Mouse (Mus musculus): ENCODE measurements at regions not wholly inside any gene's neighbourhood (a gene's known extent, or its start where the extent isn't known, plus 50 kb on each side); places are given as distances from the start of the nearest gene placed in this dataset.

- Histone ChIP-seq H3K27me3 (replicated peaks; ENCODE audit: control insufficient read depth, insufficient read depth, low read length) (no peaks in the 10 kb centered on the region), H3K9me3 (ENCODE audit: control insufficient read depth, low read length) (no peaks in the 10 kb centered on the region), H3K4me3 (ENCODE audit: low read depth, low read length) (no peak overlapping the region), H3K4me1 (replicated peaks; ENCODE audit: control insufficient read depth, insufficient read depth, low read length) (no peaks in the 10 kb centered on the region), H3K9ac (ENCODE audit: low read depth, low read length) (no peak overlapping the region), H3K27ac (ENCODE audit: low read depth, low read length) (no peak overlapping the region), H3K36me3 (ENCODE audit: control insufficient read depth, insufficient read depth, low read length) (no peaks in the 10 kb centered on the region), H3K4me2 (no peak overlapping the region)
- no peak for ATAC-seq (replicated peaks; ENCODE audit: low FRiP score)
- WGBS = 86% methylated on average over 14 of the region's 14 CpGs
- DNase-seq (ENCODE audit: low spot score) = no peak
Measured at GRCm38 (mm10) chr1:183504103-183504841, 86.3 kb downstream of the Hhipl2 start.

GRCm38 (mm10) chr1:183507893-183508292 is 89.9 kb downstream of the Hhipl2 start:
- no peaks in the 10 kb centered on the region for H3K4me1 ChIP-seq (replicated peaks; ENCODE audit: control insufficient read depth, insufficient read depth, low read length)
- no peak overlapping the region for H3K9ac ChIP-seq (ENCODE audit: low read depth, low read length)
- no peaks in the 10 kb centered on the region for H3K36me3 ChIP-seq (ENCODE audit: control insufficient read depth, insufficient read depth, low read length)
- H3K4me2 ChIP-seq = no peak overlapping the region
- no peaks in the 10 kb centered on the region for H3K9me3 ChIP-seq (ENCODE audit: control insufficient read depth, low read length)
- ATAC-seq (replicated peaks; ENCODE audit: low FRiP score) (no peak), DNase-seq (ENCODE audit: low spot score) (no peak)
- 89% methylated on average over 2 of the region's 2 CpGs for WGBS
- no peak overlapping the region for H3K4me3 ChIP-seq (ENCODE audit: low read depth, low read length)
- H3K27me3 ChIP-seq (replicated peaks; ENCODE audit: control insufficient read depth, insufficient read depth, low read length) = no peaks in the 10 kb centered on the region
- no peak overlapping the region for H3K27ac ChIP-seq (ENCODE audit: low read depth, low read length)

DNA sequence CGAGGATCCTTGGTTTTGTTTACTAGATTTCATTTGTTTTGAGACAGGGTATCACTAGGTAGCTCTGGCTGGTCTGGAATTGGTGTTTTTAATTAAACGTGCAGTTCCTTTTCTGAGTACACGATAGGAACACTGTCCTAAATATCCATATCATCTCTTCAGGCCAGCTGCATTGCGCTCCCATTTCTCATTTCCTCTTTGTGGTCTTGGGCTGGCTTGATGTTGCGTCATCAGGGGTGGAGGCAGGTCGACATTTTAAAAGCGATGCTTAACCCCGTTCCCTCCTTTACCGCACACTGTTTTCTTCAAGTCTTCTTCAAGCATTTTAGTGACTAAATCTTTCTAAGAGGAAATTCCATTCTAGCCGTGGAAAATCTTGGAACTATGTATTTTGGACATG is 92.7 kb downstream of the Hhipl2 start:
- no peak overlapping the region for H3K9ac ChIP-seq (ENCODE audit: low read depth, low read length)
- H3K4me3 ChIP-seq (ENCODE audit: low read depth, low read length) = no peak overlapping the region
- no peak overlapping the region for H3K4me2 ChIP-seq
- no peaks in the 10 kb centered on the region for H3K27me3 ChIP-seq (replicated peaks; ENCODE audit: control insufficient read depth, insufficient read depth, low read length)
- H3K27ac ChIP-seq (ENCODE audit: low read depth, low read length) = no peak overlapping the region
- H3K4me1 ChIP-seq (replicated peaks; ENCODE audit: control insufficient read depth, insufficient read depth, low read length) = no peaks in the 10 kb centered on the region
- DNase-seq (ENCODE audit: low spot score) = no peak
- H3K36me3 ChIP-seq (ENCODE audit: control insufficient read depth, insufficient read depth, low read length) = no peaks in the 10 kb centered on the region
- no peaks in the 10 kb centered on the region for H3K9me3 ChIP-seq (ENCODE audit: control insufficient read depth, low read length)
- WGBS = 54% methylated on average over 10 of the region's 10 CpGs
- no peak for ATAC-seq (replicated peaks; ENCODE audit: low FRiP score)

DNA sequence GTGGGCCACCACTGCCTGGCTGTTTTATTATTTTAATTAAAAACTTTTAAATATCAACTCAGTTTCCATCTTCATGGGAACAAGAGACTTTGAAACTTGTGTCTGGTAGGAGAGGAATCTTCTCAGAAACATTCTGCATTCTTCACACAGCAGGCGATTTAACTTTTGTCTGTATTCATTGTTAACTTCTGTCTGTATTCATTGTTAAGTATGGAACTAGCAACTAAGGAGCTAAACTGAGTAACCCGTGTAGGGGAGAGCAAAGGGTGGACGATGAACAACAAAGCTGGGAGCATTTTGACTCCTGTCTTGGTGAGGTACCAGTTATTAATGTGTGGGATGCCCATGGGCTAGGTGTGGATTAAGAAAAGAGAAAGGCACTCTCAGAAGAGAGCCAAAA is 95.9 kb downstream of the Hhipl2 start:
- ATAC-seq (replicated peaks; ENCODE audit: low FRiP score) (no peak), DNase-seq (ENCODE audit: low spot score) (no peak)
- Histone ChIP-seq H3K27me3 (replicated peaks; ENCODE audit: control insufficient read depth, insufficient read depth, low read length) (no peaks in the 10 kb centered on the region), H3K4me1 (replicated peaks; ENCODE audit: control insufficient read depth, insufficient read depth, low read length) (no peaks in the 10 kb centered on the region), H3K9me3 (ENCODE audit: control insufficient read depth, low read length) (no peaks in the 10 kb centered on the region), H3K9ac (ENCODE audit: low read depth, low read length) (no peak overlapping the region), H3K4me2 (no peak overlapping the region), H3K36me3 (ENCODE audit: control insufficient read depth, insufficient read depth, low read length) (no peaks in the 10 kb centered on the region), H3K27ac (ENCODE audit: low read depth, low read length) (no peak overlapping the region), H3K4me3 (ENCODE audit: low read depth, low read length) (no peak overlapping the region)
- WGBS = 74% methylated on average over 3 of the region's 3 CpGs

DNA sequence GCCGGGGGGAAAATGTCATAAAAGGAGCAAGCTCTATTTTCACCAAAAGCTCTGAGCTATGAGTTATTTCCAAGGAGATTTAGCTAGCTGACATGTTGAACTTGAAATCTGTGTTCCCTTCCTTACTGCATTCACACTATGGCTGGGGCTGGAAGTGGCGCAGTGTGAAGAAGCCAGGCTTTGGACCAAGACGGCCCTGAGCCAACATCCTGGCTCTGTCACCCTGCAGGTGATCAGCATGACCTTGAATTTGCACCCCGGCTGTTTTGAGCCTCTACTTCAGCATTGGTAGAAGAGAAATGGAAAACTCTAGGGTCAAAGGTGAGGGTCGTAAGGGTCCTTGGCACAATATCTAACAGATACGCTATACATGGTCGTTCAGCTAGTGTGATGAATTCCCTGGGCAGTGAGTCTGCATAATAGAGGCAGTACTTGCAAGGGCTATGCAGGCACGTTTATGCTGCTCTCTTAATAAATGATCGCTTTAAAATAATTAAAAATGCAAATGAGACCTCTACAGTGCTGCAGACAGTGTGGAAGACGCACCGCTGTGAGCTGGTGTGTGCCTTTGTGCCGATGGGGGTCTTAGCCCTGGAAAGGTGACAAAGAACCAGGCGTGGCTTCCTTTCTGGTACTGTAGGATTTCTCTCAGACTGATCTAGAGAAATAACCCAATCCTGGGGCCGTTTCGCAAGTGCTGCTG is 96.4 kb downstream of the Hhipl2 start:
- no peak overlapping the region for H3K4me3 ChIP-seq (ENCODE audit: low read depth, low read length)
- no peak overlapping the region for H3K4me2 ChIP-seq
- no peaks in the 10 kb centered on the region for H3K36me3 ChIP-seq (ENCODE audit: control insufficient read depth, insufficient read depth, low read length)
- 77% methylated on average over 15 of the region's 15 CpGs for WGBS
- H3K27me3 ChIP-seq (replicated peaks; ENCODE audit: control insufficient read depth, insufficient read depth, low read length) = no peaks in the 10 kb centered on the region
- DNase-seq (ENCODE audit: low spot score) = no peak
- H3K4me1 ChIP-seq (replicated peaks; ENCODE audit: control insufficient read depth, insufficient read depth, low read length) = no peaks in the 10 kb centered on the region
- H3K9me3 ChIP-seq (ENCODE audit: control insufficient read depth, low read length) = no peaks in the 10 kb centered on the region
- H3K9ac ChIP-seq (ENCODE audit: low read depth, low read length) = no peak overlapping the region
- no peak overlapping the region for H3K27ac ChIP-seq (ENCODE audit: low read depth, low read length)
- no peak for ATAC-seq (replicated peaks; ENCODE audit: low FRiP score)

GRCm38 (mm10) chr1:183514984-183515287 is 96.9 kb downstream of the Hhipl2 start:
- H3K27ac ChIP-seq (ENCODE audit: low read depth, low read length) = no peak overlapping the region
- H3K4me2 ChIP-seq = no peak overlapping the region
- WGBS = 71% methylated on average over 2 of the region's 2 CpGs
- no peak for DNase-seq (ENCODE audit: low spot score)
- ATAC-seq (replicated peaks; ENCODE audit: low FRiP score) = no peak
- no peaks in the 10 kb centered on the region for H3K36me3 ChIP-seq (ENCODE audit: control insufficient read depth, insufficient read depth, low read length)
- H3K4me1 ChIP-seq (replicated peaks; ENCODE audit: control insufficient read depth, insufficient read depth, low read length) = no peaks in the 10 kb centered on the region
- no peaks in the 10 kb centered on the region for H3K9me3 ChIP-seq (ENCODE audit: control insufficient read depth, low read length)
- H3K9ac ChIP-seq (ENCODE audit: low read depth, low read length) = no peak overlapping the region
- no peaks in the 10 kb centered on the region for H3K27me3 ChIP-seq (replicated peaks; ENCODE audit: control insufficient read depth, insufficient read depth, low read length)
- no peak overlapping the region for H3K4me3 ChIP-seq (ENCODE audit: low read depth, low read length)

DNA sequence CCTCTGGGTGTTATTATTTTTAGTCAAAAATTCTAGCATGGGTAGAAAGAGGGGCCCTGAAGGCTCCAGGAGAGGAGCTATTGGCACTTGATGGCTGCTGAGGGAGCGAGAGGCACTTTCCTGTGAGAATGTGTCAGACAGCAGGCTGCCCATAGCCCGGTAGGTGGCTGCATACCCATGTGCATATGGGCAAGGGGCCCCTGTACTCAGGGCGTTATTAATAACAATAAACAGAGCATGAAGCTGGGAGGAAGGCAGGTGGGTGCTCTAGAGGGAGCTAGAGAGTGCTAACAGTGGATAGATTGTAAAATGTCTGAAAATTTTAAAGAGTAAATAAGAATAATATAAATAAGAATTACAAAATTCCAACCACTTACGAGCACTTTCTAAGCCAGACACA is 98.2 kb downstream of the Hhipl2 start:
- H3K4me2 ChIP-seq = no peak overlapping the region
- H3K4me3 ChIP-seq (ENCODE audit: low read depth, low read length) = no peak overlapping the region
- H3K27ac ChIP-seq (ENCODE audit: low read depth, low read length) = no peak overlapping the region
- no peak overlapping the region for H3K9ac ChIP-seq (ENCODE audit: low read depth, low read length)
- H3K9me3 ChIP-seq (ENCODE audit: control insufficient read depth, low read length) = no peaks in the 10 kb centered on the region
- no peaks in the 10 kb centered on the region for H3K4me1 ChIP-seq (replicated peaks; ENCODE audit: control insufficient read depth, insufficient read depth, low read length)
- 66% methylated on average over 4 of the region's 4 CpGs for WGBS
- H3K27me3 ChIP-seq (replicated peaks; ENCODE audit: control insufficient read depth, insufficient read depth, low read length) = no peaks in the 10 kb centered on the region
- ATAC-seq (replicated peaks; ENCODE audit: low FRiP score) = no peak
- no peaks in the 10 kb centered on the region for H3K36me3 ChIP-seq (ENCODE audit: control insufficient read depth, insufficient read depth, low read length)
- no peak for DNase-seq (ENCODE audit: low spot score)

GRCm38 (mm10) chr1:183517236-183517635 is 99.2 kb downstream of the Hhipl2 start:
- Histone ChIP-seq H3K9me3 (ENCODE audit: control insufficient read depth, low read length) (no peaks in the 10 kb centered on the region), H3K4me2 (no peak overlapping the region), H3K4me1 (replicated peaks; ENCODE audit: control insufficient read depth, insufficient read depth, low read length) (no peaks in the 10 kb centered on the region), H3K4me3 (ENCODE audit: low read depth, low read length) (no peak overlapping the region), H3K9ac (ENCODE audit: low read depth, low read length) (no peak overlapping the region), H3K36me3 (ENCODE audit: control insufficient read depth, insufficient read depth, low read length) (no peaks in the 10 kb centered on the region), H3K27ac (ENCODE audit: low read depth, low read length) (no peak overlapping the region), H3K27me3 (replicated peaks; ENCODE audit: control insufficient read depth, insufficient read depth, low read length) (no peaks in the 10 kb centered on the region)
- ATAC-seq (replicated peaks; ENCODE audit: low FRiP score) (no peak), DNase-seq (ENCODE audit: low spot score) (no peak)
- WGBS = 81% methylated on average over 4 of the region's 4 CpGs

GRCm38 (mm10) chr1:183521569-183521968 is 103.6 kb downstream of the Hhipl2 start:
- DNase-seq (ENCODE audit: low spot score) = no peak
- 69% methylated on average over 7 of the region's 7 CpGs for WGBS
- no peak for ATAC-seq (replicated peaks; ENCODE audit: low FRiP score)
- no peaks in the 10 kb centered on the region for H3K9me3 ChIP-seq (ENCODE audit: control insufficient read depth, low read length)
- no peaks in the 10 kb centered on the region for H3K27me3 ChIP-seq (replicated peaks; ENCODE audit: control insufficient read depth, insufficient read depth, low read length)
- no peak overlapping the region for H3K27ac ChIP-seq (ENCODE audit: low read depth, low read length)
- no peaks in the 10 kb centered on the region for H3K36me3 ChIP-seq (ENCODE audit: control insufficient read depth, insufficient read depth, low read length)
- no peaks in the 10 kb centered on the region for H3K4me1 ChIP-seq (replicated peaks; ENCODE audit: control insufficient read depth, insufficient read depth, low read length)
- H3K9ac ChIP-seq (ENCODE audit: low read depth, low read length) = no peak overlapping the region
- H3K4me3 ChIP-seq (ENCODE audit: low read depth, low read length) = no peak overlapping the region
- H3K4me2 ChIP-seq = no peak overlapping the region

Measured in liver, embryonic 11.5 days (tissue).